Mouse (Mus musculus) left cerebral cortex, postnatal 10 days (tissue): ENCODE data around the gene Il17rd. TPM values are rescaled to one million over a fixed set of nuclear protein-coding genes. Genes with fewer than 3 reads are reported as not detected.

Experiments used
- total RNA-seq, 2 experiments: library from RNA; stranded (reverse); gene quantifications; 2 replicates each; pipeline ENCODE4 v1.2.3; 2021

Il17rd gene
- total RNA-seq, 2 experiments from 2014 or later, result 3.3 to 4.3 TPM

Other genes with a start within 250 kb of the Il17rd start
- under 1 TPM in 1 of 2 experiments, not detected in 1; 0.73 TPM for gene Asb14, start 144.4 kb upstream of the Il17rd start, total RNA-seq
- 10 to 100 TPM; 58.0 to 61.3 TPM for gene Appl1, start 67.7 kb upstream of the Il17rd start, total RNA-seq
- gene Hesx1, start 44.5 kb upstream of the Il17rd start, total RNA-seq, result not detected
- 10 to 100 TPM; 37.4 to 41.2 TPM for gene Arhgef3, start 76.0 kb downstream of the Il17rd start, total RNA-seq